Mouse (Mus musculus) forebrain, embryonic 11.5 days (tissue): Measurements from ENCODE around the gene Yeats2. TPM values are rescaled to one million over a fixed set of nuclear protein-coding genes. Genes with fewer than 3 reads are reported as not detected.
"Not testable (repeated sequence)": the region's sequence is repeated elsewhere in the genome, so short reads cannot be mapped to it uniquely, and the experiment has no call there.

Experiments used
- ATAC-seq: fragments of 200-750 bp; cut with Nextera tagmentation; replicated peaks from 2 replicates; pipeline ENCODE4 v1.8.0; 2017; ENCODE audit warnings: moderate TSS enrichment; ENCODE audit not compliant: low FRiP score
- DNase-seq: peaks from one replicate; pipeline ENCODE4 v3.0.0-alpha.2; 2017; ENCODE audit warnings: low spot score
- H3K27ac ChIP-seq: fragments of 300-500 bp; sonication (generic); 2 replicates; pipeline ENCODE4 v1.5.1; 2014; ENCODE audit warnings: low read depth, low read length
- H3K27me3 ChIP-seq: fragments of 300-500 bp; sonication (generic); 2 replicates; pipeline ENCODE4 v1.6.1; 2014; ENCODE audit warnings: mild to moderate bottlenecking, low read length, mixed read lengths; ENCODE audit not compliant: control insufficient read depth, insufficient read depth
- H3K36me3 ChIP-seq: fragments of 300-500 bp; sonication (generic); 2 replicates; pipeline ENCODE4 v1.6.1; 2014; ENCODE audit warnings: mild to moderate bottlenecking, low read length, moderate library complexity, mixed read lengths; ENCODE audit not compliant: control insufficient read depth, insufficient read depth
- H3K4me1 ChIP-seq: fragments of 300-500 bp; sonication (generic); replicated peaks from 2 replicates; pipeline ENCODE4 v1.6.1; 2014; ENCODE audit warnings: low read length, mixed read lengths; ENCODE audit not compliant: control insufficient read depth, insufficient read depth
- H3K4me2 ChIP-seq: fragments of 300-500 bp; sonication (generic); 2 replicates; pipeline ENCODE4 v1.6.1; 2014; ENCODE audit warnings: low read depth, mild to moderate bottlenecking, low read length, moderate library complexity, mixed read lengths; ENCODE audit not compliant: severe bottlenecking
- H3K4me3 ChIP-seq: fragments of 300-500 bp; sonication (generic); 2 replicates; pipeline ENCODE4 v1.5.1; 2014; ENCODE audit warnings: low read depth, low read length
- H3K9ac ChIP-seq: fragments of 300-500 bp; sonication (generic); 2 replicates; pipeline ENCODE4 v1.6.1; 2014; ENCODE audit warnings: low read length
- H3K9me3 ChIP-seq: fragments of 300-500 bp; sonication (generic); 2 replicates; pipeline ENCODE4 v1.6.1; 2016; ENCODE audit warnings: low read length, mixed read lengths; ENCODE audit not compliant: control insufficient read depth
- WGBS: fragments of 180-500 bp; shearing (Covaris S2); extraction: QIAGEN DNeasy Blood & Tissue Kit; methylation state at CpG from one replicate; pipeline ENCODE4 v1.1.7; 2014; 5-methylcytosine and 5-hydroxymethylcytosine counted together
- polyA plus RNA-seq: library from polyadenylated mRNA; unstranded; fragments of >200 nt; fragmentation: Nextera tagmentation; extraction: Ambion mirVana; gene quantifications from 2 replicates; pipeline ENCODE4 v1.2.1, GENCODE M21; 2014

Yeats2 gene
- polyA plus RNA-seq, 1 experiment from 2014 or later = 51.4 TPM

DNA sequence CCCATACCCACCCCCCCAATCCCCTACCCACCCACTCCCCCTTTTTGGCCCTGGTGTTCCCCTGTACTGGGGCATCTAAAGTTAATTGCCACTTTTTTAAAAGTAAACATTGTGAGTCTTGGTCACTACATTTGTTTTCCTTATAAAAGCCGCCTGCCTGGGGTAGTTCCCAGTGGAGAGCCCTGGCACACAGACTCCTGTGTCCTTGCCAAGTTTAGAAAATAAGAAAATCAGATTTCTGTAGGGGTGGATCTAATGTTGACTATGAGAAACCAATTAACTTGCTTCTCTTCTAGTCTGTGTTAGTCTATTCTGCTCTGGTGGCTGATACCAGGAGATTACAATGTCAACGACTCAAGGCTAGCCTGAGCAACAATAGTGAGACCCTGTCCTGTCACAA lies 28.2 kb upstream of the Yeats2 start:
- WGBS = 85% methylated on average over 2 of the region's 2 CpGs
- no peaks in the 10 kb centered on the region for H3K9me3 ChIP-seq
- H3K36me3 ChIP-seq = peaks cover 11% of the 10 kb centered on the region
- no peak overlapping the region for H3K4me2 ChIP-seq
- H3K9ac ChIP-seq = no peak overlapping the region
- H3K27me3 ChIP-seq = no peaks in the 10 kb centered on the region; the same call in 1 of the 2 replicates
- ATAC-seq (no peak), DNase-seq (no peak)
- H3K4me3 ChIP-seq = no peak overlapping the region
- no peak overlapping the region for H3K27ac ChIP-seq
- H3K4me1 ChIP-seq = no peaks in the 10 kb centered on the region

- Histone ChIP-seq H3K9ac (no peak overlapping the region), H3K27ac (no peak overlapping the region), H3K36me3 (no peaks in the 10 kb centered on the region; the same call in 1 of the 2 replicates), H3K4me3 (no peak overlapping the region), H3K4me2 (no peak overlapping the region), H3K9me3 (no peaks in the 10 kb centered on the region), H3K4me1 (no peaks in the 10 kb centered on the region), H3K27me3 (no peaks in the 10 kb centered on the region; the same call in 1 of the 2 replicates)
- no peak for ATAC-seq
- no peak for DNase-seq
- 70% methylated on average over 4 of the region's 4 CpGs for WGBS
Measured at GRCm38 (mm10) chr16:20116069-20116468, 24.8 kb upstream of the Yeats2 start.

DNA sequence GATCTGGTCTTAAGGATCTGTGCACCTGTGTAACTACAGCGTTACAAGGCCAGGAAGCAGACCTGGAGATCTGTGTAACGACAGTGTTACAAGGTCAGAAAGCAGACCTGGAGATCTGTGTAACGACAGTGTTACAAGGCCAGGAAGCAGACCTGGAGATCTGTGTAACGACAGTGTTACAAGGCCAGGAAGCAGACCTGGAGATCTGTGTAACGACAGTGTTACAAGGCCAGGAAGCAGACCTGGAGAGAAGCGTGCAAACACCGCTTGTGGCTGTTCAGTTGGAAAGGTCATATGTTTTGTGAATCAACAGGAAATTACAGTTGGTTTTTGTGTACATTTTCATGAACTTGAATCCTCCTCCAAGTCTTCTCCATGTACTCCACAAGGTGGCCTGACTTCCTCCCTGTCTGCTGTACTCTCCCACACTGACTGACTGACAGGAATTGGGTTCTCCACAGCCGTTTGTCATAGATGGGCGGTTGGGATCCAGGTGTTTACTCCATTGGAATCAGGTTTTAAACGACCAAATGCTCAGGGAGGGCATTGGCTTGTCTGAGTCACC lies 14.5 kb upstream of the Yeats2 start:
- not testable (repeated sequence) for H3K9ac ChIP-seq, H3K36me3 ChIP-seq, ATAC-seq, H3K9me3 ChIP-seq, H3K4me2 ChIP-seq, H3K27me3 ChIP-seq, H3K4me1 ChIP-seq, H3K4me3 ChIP-seq, H3K27ac ChIP-seq, DNase-seq
- WGBS = 85% methylated on average over 10 of the region's 10 CpGs

GRCm38 (mm10) chr16:20130397-20130796 lies 10.5 kb upstream of the Yeats2 start:
- Histone ChIP-seq H3K27me3 (no peaks in the 10 kb centered on the region), H3K9ac (no peak overlapping the region), H3K36me3 (no peaks in the 10 kb centered on the region), H3K4me2 (no peak overlapping the region), H3K9me3 (no peaks in the 10 kb centered on the region), H3K4me3 (no peak overlapping the region), H3K4me1 (no peaks in the 10 kb centered on the region), H3K27ac (no peak overlapping the region)
- no peak for DNase-seq
- ATAC-seq = no peak
- WGBS = 63% methylated on average over 2 of the region's 2 CpGs

DNA sequence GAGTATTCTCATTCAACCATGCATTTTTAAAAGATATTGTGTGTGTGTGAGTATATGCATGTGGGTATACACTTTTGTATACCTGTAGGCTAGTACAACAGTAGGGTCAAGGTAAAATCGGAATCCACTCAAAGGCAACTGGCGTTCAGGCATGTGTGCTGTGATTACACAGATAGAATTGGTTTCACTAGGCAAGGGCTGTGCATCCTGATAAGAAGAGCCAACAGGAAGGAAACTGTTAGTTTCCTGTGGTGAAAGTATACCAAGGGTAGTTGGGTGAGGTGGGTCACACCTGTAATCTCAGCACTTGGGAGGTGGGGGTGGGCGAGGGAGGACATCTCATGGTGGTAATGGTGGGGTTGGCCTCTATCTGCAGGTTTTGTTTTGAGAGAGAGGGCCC lies 3.7 kb downstream of the Yeats2 start:
- Histone ChIP-seq H3K9ac (no peak overlapping the region), H3K4me1 (peaks cover 5% of the 10 kb centered on the region; the same call in 1 of the 2 replicates), H3K27ac (no peak overlapping the region), H3K27me3 (no peaks in the 10 kb centered on the region), H3K36me3 (no peaks in the 10 kb centered on the region), H3K9me3 (no peaks in the 10 kb centered on the region), H3K4me3 (no peak overlapping the region), H3K4me2 (no peak overlapping the region)
- no peak for ATAC-seq
- no peak for DNase-seq
- WGBS = 97% methylated on average over 3 of the region's 3 CpGs

- peaks cover 3% of the 10 kb centered on the region for H3K36me3 ChIP-seq
- H3K4me2 ChIP-seq = no peak overlapping the region
- no peak overlapping the region for H3K4me3 ChIP-seq
- H3K27me3 ChIP-seq = no peaks in the 10 kb centered on the region
- no peaks in the 10 kb centered on the region for H3K9me3 ChIP-seq
- no peak overlapping the region for H3K27ac ChIP-seq
- 91% methylated on average over 5 of the region's 5 CpGs for WGBS
- no peak for ATAC-seq
- H3K9ac ChIP-seq = no peak overlapping the region
- no peak for DNase-seq
- H3K4me1 ChIP-seq = no peaks in the 10 kb centered on the region
Measured at GRCm38 (mm10) chr16:20151991-20152390, 11.1 kb downstream of the Yeats2 start.

DNA sequence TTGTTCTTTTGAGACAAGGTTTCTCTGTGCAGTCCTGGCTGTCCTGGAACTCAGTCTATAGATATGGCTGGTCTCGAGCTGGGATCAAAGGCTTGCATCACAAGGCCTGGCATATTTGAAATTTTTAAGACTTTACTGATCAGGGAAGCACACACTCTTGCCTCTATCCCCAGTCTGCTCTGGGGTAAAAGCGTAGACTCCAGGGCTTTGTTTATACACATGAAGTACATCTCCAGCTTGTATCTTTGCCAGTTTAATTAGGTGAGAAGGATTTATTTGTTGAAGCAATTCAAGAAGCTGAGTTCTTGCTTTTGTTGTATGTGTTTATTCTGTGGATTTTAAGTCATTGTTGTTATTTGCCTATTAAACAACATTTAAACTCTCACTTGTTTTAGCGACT lies 12.9 kb downstream of the Yeats2 start:
- H3K36me3 ChIP-seq = peaks cover 4% of the 10 kb centered on the region
- H3K9me3 ChIP-seq = no peaks in the 10 kb centered on the region
- H3K4me2 ChIP-seq = no peak overlapping the region
- no peak for ATAC-seq
- no peak overlapping the region for H3K4me3 ChIP-seq
- no peaks in the 10 kb centered on the region for H3K27me3 ChIP-seq
- no peak for DNase-seq
- 80% methylated on average over 3 of the region's 3 CpGs for WGBS
- no peaks in the 10 kb centered on the region for H3K4me1 ChIP-seq
- no peak overlapping the region for H3K9ac ChIP-seq
- no peak overlapping the region for H3K27ac ChIP-seq

GRCm38 (mm10) chr16:20160130-20160529 lies 19.3 kb downstream of the Yeats2 start:
- WGBS = 90% methylated on average over 2 of the region's 2 CpGs
- Histone ChIP-seq H3K4me3 (no peak overlapping the region), H3K36me3 (peaks cover 24% of the 10 kb centered on the region), H3K9ac (no peak overlapping the region), H3K4me2 (no peak overlapping the region), H3K27me3 (no peaks in the 10 kb centered on the region), H3K27ac (no peak overlapping the region), H3K4me1 (no peaks in the 10 kb centered on the region), H3K9me3 (no peaks in the 10 kb centered on the region)
- no peak for DNase-seq
- ATAC-seq = no peak

- 89% methylated on average over 3 of the region's 3 CpGs for WGBS
- ATAC-seq (no peak), DNase-seq (no peak)
- Histone ChIP-seq H3K4me1 (no peaks in the 10 kb centered on the region), H3K4me3 (no peak overlapping the region), H3K4me2 (no peak overlapping the region), H3K36me3 (peaks cover 25% of the 10 kb centered on the region), H3K9me3 (no peaks in the 10 kb centered on the region; the same call in 1 of the 2 replicates), H3K27ac (no peak overlapping the region), H3K9ac (no peak overlapping the region), H3K27me3 (no peaks in the 10 kb centered on the region)
Measured at GRCm38 (mm10) chr16:20169071-20169470, 28.2 kb downstream of the Yeats2 start.
